Mouse (Mus musculus) liver, postnatal 0 days (tissue): Measurements from ENCODE around the gene Fktn.

Experiments used
- CTCF ChIP-seq: sonication (generic); IDR thresholded peaks from 2 replicates; pipeline ENCODE4 v1.5.1; 2016; ENCODE audit warnings: antibody characterized with exemption, low read depth
- EP300 ChIP-seq: IDR thresholded peaks from 2 replicates; pipeline ENCODE4 v1.6.1; 2016; ENCODE audit warnings: antibody characterized with exemption, low read depth, mild to moderate bottlenecking

GRCm38 (mm10) chr4:53688965-53689364 is 24.8 kb upstream of the Fktn start:
- TF ChIP-seq CTCF (no peak), EP300 (no peak)
